Mouse (Mus musculus): Measurements from ENCODE around the gene Pip5k1c. TPM values are rescaled to one million over a fixed set of nuclear protein-coding genes. Genes with fewer than 3 reads are reported as not detected.

The Pip5k1c gene
- polyA plus RNA-seq, 1 experiment from 2014 or later = 70.1 TPM

DNA sequence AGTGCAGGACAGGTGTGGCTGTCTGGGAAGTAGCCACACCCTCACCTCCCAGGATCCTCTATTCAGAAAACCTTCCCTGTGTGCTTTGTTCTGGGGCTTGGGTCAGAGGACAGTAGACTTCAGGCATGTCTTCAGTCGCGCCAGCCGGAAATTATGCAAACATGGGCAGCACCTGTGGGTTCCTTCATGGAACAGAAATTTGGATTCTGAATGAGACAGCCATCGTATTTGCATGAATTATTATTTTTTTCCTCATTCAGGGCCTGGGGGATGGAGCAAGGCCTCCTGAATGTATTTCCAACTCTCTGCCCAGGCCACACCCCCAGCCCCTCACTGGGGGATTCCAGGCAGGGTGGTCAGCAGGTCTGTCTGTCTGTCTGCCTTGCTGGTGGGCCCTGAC lies 31.7 kb upstream of the Pip5k1c start:
- no peak overlapping the region for H3K4me2 ChIP-seq (replicated peaks)
- no peak overlapping the region for H3K27ac ChIP-seq
- peaks cover 36% of the 10 kb centered on the region for H3K36me3 ChIP-seq
- no peak overlapping the region for H3K4me3 ChIP-seq
- peaks cover 17% of the 10 kb centered on the region for H3K4me1 ChIP-seq
- H3K9me3 ChIP-seq = no peaks in the 10 kb centered on the region
- no peak overlapping the region for H3K9ac ChIP-seq
- no peak for ATAC-seq (ENCODE audit: insufficient number of reproducible peaks, insufficient read depth, low FRiP score, low TSS enrichment)
- peaks cover 47% of the 10 kb centered on the region for H3K27me3 ChIP-seq
- 86% methylated on average over 4 of the region's 4 CpGs for WGBS

GRCm38 (mm10) chr10:81265540-81265939 lies 27.2 kb upstream of the Pip5k1c start:
- H3K36me3 ChIP-seq = peaks cover 37% of the 10 kb centered on the region
- no peaks in the 10 kb centered on the region for H3K9me3 ChIP-seq
- peak overlapping the region; percentile 53 for H3K4me2 ChIP-seq (replicated peaks)
- H3K27ac ChIP-seq = no peak overlapping the region
- no peak for ATAC-seq (ENCODE audit: insufficient number of reproducible peaks, insufficient read depth, low FRiP score, low TSS enrichment)
- peaks cover 14% of the 10 kb centered on the region for H3K4me1 ChIP-seq
- 94% methylated on average over 8 of the region's 8 CpGs for WGBS
- H3K4me3 ChIP-seq = peak overlapping the region; percentile 61; the same call in 1 of the 2 replicates
- peak overlapping the region; percentile 15 for H3K9ac ChIP-seq
- peaks cover 3% of the 10 kb centered on the region; the same call in 1 of the 2 replicates for H3K27me3 ChIP-seq

DNA sequence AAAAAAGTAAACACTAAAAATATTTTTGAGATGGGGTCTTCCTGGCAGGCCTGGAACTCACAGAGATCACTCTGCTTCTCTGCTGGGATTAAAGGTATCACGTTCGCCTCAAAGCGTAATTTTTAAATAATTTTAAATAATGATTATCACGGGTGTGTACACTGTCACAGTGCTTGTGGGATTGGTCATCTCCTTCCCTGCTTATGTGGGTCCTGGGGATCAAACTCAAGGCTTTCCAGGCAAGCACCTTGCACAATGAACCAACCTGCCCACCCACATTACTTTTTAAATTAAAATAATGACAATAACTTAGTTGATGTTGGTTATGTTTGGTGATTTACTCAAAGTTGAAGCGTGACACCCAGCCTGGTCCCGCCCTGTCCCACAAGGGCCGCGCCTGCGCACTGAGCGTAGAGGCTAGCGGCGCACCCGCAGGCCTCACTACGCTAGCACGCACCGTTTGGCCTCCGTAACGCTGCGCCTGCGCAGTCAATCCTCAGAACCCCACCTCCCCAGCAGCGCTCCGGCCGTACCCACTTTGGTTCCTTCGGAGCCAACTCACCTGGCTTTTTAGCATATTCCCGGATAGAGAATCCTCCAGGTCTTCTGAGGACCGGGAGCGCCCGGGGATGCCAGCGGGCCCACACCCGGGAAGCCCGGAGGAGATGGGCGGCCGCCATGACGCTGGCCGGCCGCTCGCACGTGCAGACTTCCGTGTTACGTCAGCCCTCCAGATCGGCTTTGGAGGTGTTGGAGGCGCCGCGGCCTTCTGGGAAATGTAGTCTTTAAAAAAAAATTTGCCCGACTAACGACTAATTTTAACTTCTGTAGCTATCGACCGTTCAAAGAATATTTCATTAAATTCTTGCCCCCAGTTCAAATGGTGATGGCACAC lies 26.3 kb upstream of the Pip5k1c start, which contains the start of the genes Mrpl54 and Apba3:
TSS of gene Mrpl54 (minus strand) at position 724 of the 895 bp plus-strand sequence.
TSS of gene Apba3 (plus strand) at position 750 of the 895 bp plus-strand sequence.
- no peaks in the 10 kb centered on the region for H3K27me3 ChIP-seq
- peaks cover 46% of the 10 kb centered on the region for H3K36me3 ChIP-seq
- ATAC-seq (ENCODE audit: insufficient number of reproducible peaks, insufficient read depth, low FRiP score, low TSS enrichment) = peak; percentile 91
- H3K4me1 ChIP-seq = peaks cover 14% of the 10 kb centered on the region
- H3K9ac ChIP-seq = peak within 1 kb of the TSS; percentile 65
- WGBS = under 1% methylated on average over 48 of the region's 48 CpGs
- peak within 1 kb of the TSS; percentile 70 for H3K4me3 ChIP-seq
- peak within 1 kb of the TSS; percentile 83 for H3K27ac ChIP-seq
- H3K4me2 ChIP-seq (replicated peaks) = peak within 1 kb of the TSS; percentile 88
- H3K9me3 ChIP-seq = no peaks in the 10 kb centered on the region

DNA sequence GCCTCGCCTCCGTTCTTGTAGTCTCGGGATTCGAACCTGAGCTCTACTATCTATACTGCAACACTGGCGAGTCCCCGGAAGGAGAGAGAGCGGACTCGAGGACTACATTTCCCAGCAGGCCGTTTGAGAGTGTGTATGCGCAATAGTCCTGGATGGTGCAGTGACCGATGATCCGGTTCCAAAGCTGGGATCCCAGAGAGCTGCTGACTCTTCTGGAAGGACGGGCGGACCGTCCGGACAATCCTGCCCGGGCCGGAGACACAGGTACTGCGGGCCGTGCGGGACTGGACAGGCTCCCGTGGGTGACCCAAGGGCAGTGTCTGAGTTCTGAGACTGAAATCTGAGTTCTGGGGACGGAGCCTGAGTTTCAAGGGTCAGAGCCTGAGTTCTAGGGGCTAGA lies 24.7 kb upstream of the Pip5k1c start:
- peak overlapping the region; percentile 70 for H3K4me3 ChIP-seq
- peak overlapping the region; percentile 78 for H3K9ac ChIP-seq
- peaks cover 14% of the 10 kb centered on the region for H3K4me1 ChIP-seq
- WGBS = 3% methylated on average over 23 of the region's 23 CpGs
- H3K4me2 ChIP-seq (replicated peaks) = peak overlapping the region; percentile 88
- 0 out of 2 replicates have a peak, but pooled peaks have one; percentile 11 for ATAC-seq (ENCODE audit: insufficient number of reproducible peaks, insufficient read depth, low FRiP score, low TSS enrichment)
- H3K27me3 ChIP-seq = no peaks in the 10 kb centered on the region
- H3K27ac ChIP-seq = 0 out of 2 replicates have a peak overlapping the region, but pooled peaks have one; percentile 46
- H3K36me3 ChIP-seq = peaks cover 51% of the 10 kb centered on the region
- H3K9me3 ChIP-seq = no peaks in the 10 kb centered on the region

- Histone ChIP-seq H3K27me3 (no peaks in the 10 kb centered on the region), H3K36me3 (peaks cover 51% of the 10 kb centered on the region), H3K27ac (no peak overlapping the region), H3K9me3 (no peaks in the 10 kb centered on the region), H3K4me2 (replicated peaks) (peak overlapping the region; percentile 88), H3K9ac (peak overlapping the region; percentile 78), H3K4me3 (peak overlapping the region; percentile 70), H3K4me1 (peaks cover 14% of the 10 kb centered on the region)
- ATAC-seq (ENCODE audit: insufficient number of reproducible peaks, insufficient read depth, low FRiP score, low TSS enrichment) = no peak
- 83% methylated on average over 16 of the region's 16 CpGs for WGBS
These were observed 23.9 kb upstream of the Pip5k1c start for GRCm38 (mm10) chr10:81268643-81269412.

GRCm38 (mm10) chr10:81272356-81272755 lies 20.4 kb upstream of the Pip5k1c start:
- WGBS = 94% methylated on average over 21 of the region's 21 CpGs

DNA sequence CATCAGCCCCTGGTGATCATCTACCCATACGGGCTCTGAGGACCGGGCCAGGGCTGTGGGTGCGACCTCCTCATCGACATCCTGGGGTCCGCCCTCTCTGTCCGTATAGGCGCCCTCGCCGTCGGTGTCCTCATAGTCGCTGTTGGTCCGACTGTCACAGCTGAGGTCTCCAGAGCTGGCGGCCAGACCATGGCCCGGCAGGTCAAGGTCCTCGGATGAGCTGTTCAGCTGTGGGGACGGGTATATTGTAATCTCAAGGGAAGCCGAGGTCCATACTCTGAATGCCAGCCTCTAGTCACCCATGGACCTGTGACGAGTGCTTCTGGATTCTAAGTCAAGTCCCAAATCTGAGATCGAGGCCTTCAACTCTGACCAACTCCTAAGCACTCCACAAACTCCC lies 18.9 kb upstream of the Pip5k1c start:
- no peak overlapping the region for H3K27ac ChIP-seq
- 95% methylated on average over 19 of the region's 19 CpGs for WGBS
- peaks cover 2% of the 10 kb centered on the region for H3K4me1 ChIP-seq
- H3K9ac ChIP-seq = no peak overlapping the region
- H3K27me3 ChIP-seq = no peaks in the 10 kb centered on the region
- H3K4me3 ChIP-seq = no peak overlapping the region
- no peaks in the 10 kb centered on the region for H3K9me3 ChIP-seq
- ATAC-seq (ENCODE audit: insufficient number of reproducible peaks, insufficient read depth, low FRiP score, low TSS enrichment) = no peak
- H3K4me2 ChIP-seq (replicated peaks) = no peak overlapping the region
- H3K36me3 ChIP-seq = peaks cover 35% of the 10 kb centered on the region

More at GRCm38 (mm10) chr10:81272356-81272755, 20.4 kb upstream of the Pip5k1c start:
- ATAC-seq (ENCODE audit: insufficient number of reproducible peaks, insufficient read depth, low FRiP score, low TSS enrichment) = no peak
- Histone ChIP-seq H3K9me3 (no peaks in the 10 kb centered on the region), H3K9ac (no peak overlapping the region), H3K4me1 (peaks cover 8% of the 10 kb centered on the region), H3K27me3 (no peaks in the 10 kb centered on the region), H3K36me3 (peaks cover 35% of the 10 kb centered on the region), H3K4me2 (replicated peaks) (no peak overlapping the region), H3K4me3 (no peak overlapping the region), H3K27ac (no peak overlapping the region)

DNA sequence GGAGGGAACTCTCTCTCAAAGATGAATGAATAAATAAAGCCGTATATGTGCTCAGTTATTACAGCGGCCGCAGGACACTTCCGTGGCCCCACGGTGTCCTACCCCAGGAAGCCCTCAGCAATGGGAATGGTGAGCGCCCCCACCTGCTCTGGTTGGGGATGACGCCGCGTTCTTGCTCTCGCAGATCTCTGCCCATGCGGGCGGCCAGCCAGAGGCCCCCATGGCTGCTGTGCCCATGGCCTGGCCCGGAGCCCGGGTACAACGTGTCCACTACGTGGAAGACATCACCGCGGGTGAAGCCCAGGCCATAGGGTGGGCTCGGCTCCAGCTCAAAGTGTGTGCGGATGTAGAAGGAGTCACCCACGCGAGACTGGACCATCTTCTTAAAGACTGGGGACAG lies 15.1 kb upstream of the Pip5k1c start:
- no peak overlapping the region for H3K4me2 ChIP-seq (replicated peaks)
- H3K4me1 ChIP-seq = no peaks in the 10 kb centered on the region
- no peak overlapping the region for H3K9ac ChIP-seq
- no peaks in the 10 kb centered on the region for H3K9me3 ChIP-seq
- peaks cover 12% of the 10 kb centered on the region for H3K36me3 ChIP-seq
- WGBS = 79% methylated on average over 22 of the region's 22 CpGs
- H3K27ac ChIP-seq = no peak overlapping the region
- ATAC-seq (ENCODE audit: insufficient number of reproducible peaks, insufficient read depth, low FRiP score, low TSS enrichment) = no peak
- H3K4me3 ChIP-seq = no peak overlapping the region
- H3K27me3 ChIP-seq = 0 out of 2 replicates have a peak, but pooled peaks cover 16% of the 10 kb centered on the region

GRCm38 (mm10) chr10:81279496-81279895 lies 13.3 kb upstream of the Pip5k1c start:
- peaks cover 34% of the 10 kb centered on the region for H3K27me3 ChIP-seq
- H3K4me1 ChIP-seq = no peaks in the 10 kb centered on the region
- no peak overlapping the region for H3K4me2 ChIP-seq (replicated peaks)
- no peak for ATAC-seq (ENCODE audit: insufficient number of reproducible peaks, insufficient read depth, low FRiP score, low TSS enrichment)
- H3K27ac ChIP-seq = no peak overlapping the region
- no peaks in the 10 kb centered on the region for H3K36me3 ChIP-seq
- H3K9me3 ChIP-seq = no peaks in the 10 kb centered on the region
- H3K4me3 ChIP-seq = no peak overlapping the region
- WGBS = 42% methylated on average over 10 of the region's 10 CpGs
- no peak overlapping the region for H3K9ac ChIP-seq

GRCm38 (mm10) chr10:81284189-81284588 lies 8.6 kb upstream of the Pip5k1c start:
- no peak overlapping the region for H3K4me3 ChIP-seq
- 54% methylated on average over 6 of the region's 6 CpGs for WGBS
- no peak overlapping the region for H3K4me2 ChIP-seq (replicated peaks)
- H3K4me1 ChIP-seq = peaks cover 7% of the 10 kb centered on the region; the same call in 1 of the 2 replicates
- H3K36me3 ChIP-seq = no peaks in the 10 kb centered on the region
- H3K27ac ChIP-seq = 0 out of 2 replicates have a peak overlapping the region, but pooled peaks have one; percentile 23
- no peak for ATAC-seq (ENCODE audit: insufficient number of reproducible peaks, insufficient read depth, low FRiP score, low TSS enrichment)
- 0 out of 2 replicates have a peak overlapping the region, but pooled peaks have one; percentile 17 for H3K9ac ChIP-seq
- no peaks in the 10 kb centered on the region for H3K9me3 ChIP-seq
- H3K27me3 ChIP-seq = peaks cover 45% of the 10 kb centered on the region

- H3K4me2 ChIP-seq (replicated peaks) = peak overlapping the region; percentile 69; the same call in 1 of the 2 replicates
- 0 out of 2 replicates have a peak overlapping the region, but pooled peaks have one; percentile 23 for H3K27ac ChIP-seq
- H3K9ac ChIP-seq = 0 out of 2 replicates have a peak overlapping the region, but pooled peaks have one; percentile 17
- 9% methylated on average over 17 of the region's 17 CpGs for WGBS
- no peaks in the 10 kb centered on the region for H3K9me3 ChIP-seq
- peaks cover 46% of the 10 kb centered on the region for H3K27me3 ChIP-seq
- 0 out of 2 replicates have a peak overlapping the region, but pooled peaks have one; percentile 10 for H3K4me3 ChIP-seq
- peaks cover 7% of the 10 kb centered on the region; the same call in 1 of the 2 replicates for H3K4me1 ChIP-seq
- no peaks in the 10 kb centered on the region for H3K36me3 ChIP-seq
- ATAC-seq (ENCODE audit: insufficient number of reproducible peaks, insufficient read depth, low FRiP score, low TSS enrichment) = no peak
These were observed 8.0 kb upstream of the Pip5k1c start for GRCm38 (mm10) chr10:81284719-81285118.
